Mouse (Mus musculus): ENCODE results near the gene Ttll4.

- TF ChIP-seq GATA1 (IDR thresholded peaks at IDR 0.05; ENCODE audit: borderline replicate concordance, low read length) (no peak), FLI1 (IDR thresholded peaks at IDR 0.05; ENCODE audit: low read length) (no peak)
Measured at GRCm38 (mm10) chr1:74748643-74749271, 87.2 kb downstream of the Ttll4 start, which contains the start of gene Prkag3.
